Mouse (Mus musculus) forebrain, embryonic 16.5 days (tissue): ENCODE data around the gene Frmd4a. TPM values are rescaled to one million over a fixed set of nuclear protein-coding genes. Genes with fewer than 3 reads are reported as not detected.

Experiments
- ATAC-seq: fragments of 200-750 bp; cut with Nextera tagmentation; 2 replicates; pipeline ENCODE4 v1.8.0; 2017; ENCODE audit warnings: mild to moderate bottlenecking, moderate library complexity
- H3K27ac ChIP-seq: fragments of 300-500 bp; sonication (generic); 2 replicates; pipeline ENCODE4 v1.5.1; 2014; ENCODE audit warnings: low read length, control low read depth
- H3K27me3 ChIP-seq: fragments of 300-500 bp; sonication (generic); replicated peaks from 2 replicates; pipeline ENCODE4 v1.6.1; 2014; ENCODE audit warnings: low read length; ENCODE audit not compliant: control insufficient read depth, insufficient read depth
- H3K36me3 ChIP-seq: fragments of 300-500 bp; sonication (generic); 2 replicates; pipeline ENCODE4 v1.6.1; 2014; ENCODE audit not compliant: control insufficient read depth, insufficient read depth
- H3K4me1 ChIP-seq: fragments of 300-500 bp; sonication (generic); replicated peaks from 2 replicates; pipeline ENCODE4 v1.6.1; 2014; ENCODE audit warnings: low read length; ENCODE audit not compliant: control insufficient read depth, insufficient read depth
- H3K4me2 ChIP-seq: fragments of 300-500 bp; sonication (generic); 2 replicates; pipeline ENCODE4 v1.6.1; 2014; ENCODE audit warnings: mild to moderate bottlenecking, low read length, control low read depth
- H3K4me3 ChIP-seq: fragments of 300-500 bp; sonication (generic); replicated peaks from 2 replicates; pipeline ENCODE4 v1.5.1; 2014; ENCODE audit warnings: mild to moderate bottlenecking, low read length, control low read depth
- H3K9ac ChIP-seq: fragments of 300-500 bp; sonication (generic); replicated peaks from 2 replicates; pipeline ENCODE4 v1.6.1; 2014; ENCODE audit warnings: low read depth, low read length, control low read depth
- H3K9me3 ChIP-seq: fragments of 300-500 bp; sonication (generic); 2 replicates; pipeline ENCODE4 v1.6.1; 2016; ENCODE audit warnings: low read length; ENCODE audit not compliant: control insufficient read depth
- WGBS: fragments of 180-500 bp; shearing (Covaris S2); extraction: QIAGEN DNeasy Blood & Tissue Kit; methylation state at CpG from one replicate; pipeline ENCODE4 v1.1.7; 2014; 5-methylcytosine and 5-hydroxymethylcytosine counted together
- polyA plus RNA-seq: library from polyadenylated mRNA; unstranded; fragments of >200 nt; fragmentation: Nextera tagmentation; extraction: Ambion mirVana; gene quantifications from 2 replicates; pipeline ENCODE4 v1.2.1, GENCODE M21; 2015

The Frmd4a gene
- polyA plus RNA-seq, 1 experiment from 2014 or later = 97.9 TPM

GRCm38 (mm10) chr2:4435051-4435450 is 417.5 kb downstream of the Frmd4a start:
- WGBS = 71% methylated on average over 8 of the region's 8 CpGs
- H3K27ac ChIP-seq = no peak overlapping the region
- no peak for ATAC-seq

DNA sequence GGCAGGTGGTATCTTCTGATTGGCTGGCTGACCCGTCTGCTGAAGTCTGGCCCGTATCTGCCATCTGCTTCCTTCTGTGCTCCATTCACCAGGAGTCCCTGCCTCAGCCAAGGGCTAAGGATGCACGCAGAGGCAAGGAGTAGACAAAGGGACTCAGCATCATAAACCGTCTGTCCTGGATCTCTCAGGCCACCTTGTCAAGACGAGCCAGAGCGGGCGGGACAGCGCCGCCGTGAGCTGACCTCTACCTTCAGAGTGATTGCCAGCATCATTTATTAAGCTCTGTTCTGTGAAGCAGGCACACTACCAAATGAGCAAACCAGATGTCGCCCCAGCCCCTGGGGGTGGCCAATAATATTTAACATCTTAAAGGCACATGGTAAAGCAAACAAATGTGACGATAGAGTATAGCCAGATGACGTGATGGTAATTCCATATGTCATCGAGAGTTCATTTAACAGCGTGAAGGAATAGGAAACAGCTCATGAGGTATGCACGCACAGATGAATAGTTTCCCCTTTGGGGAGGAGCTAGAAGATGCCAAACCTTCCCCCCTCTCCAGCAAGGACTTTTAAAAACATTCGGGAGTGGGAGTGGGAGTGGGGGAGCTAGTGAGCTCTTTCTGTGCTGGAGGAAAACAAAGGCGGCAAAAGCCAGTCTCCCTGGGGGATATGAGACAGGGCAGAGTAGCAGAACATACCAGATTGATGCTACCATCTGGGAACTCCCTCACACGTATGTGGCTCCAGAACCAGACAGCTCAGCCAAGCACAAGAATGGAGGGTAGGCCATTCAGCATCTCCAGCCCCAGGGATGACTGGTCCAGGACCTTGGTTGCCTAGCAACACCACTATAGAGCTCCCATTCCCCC is 419.1 kb downstream of the Frmd4a start:
- Histone ChIP-seq H3K27me3 (no peaks in the 10 kb centered on the region), H3K9ac (no peak overlapping the region), H3K4me3 (no peak overlapping the region), H3K4me2 (0 out of 2 replicates have a peak overlapping the region, but pooled peaks have one; percentile 14), H3K36me3 (no peaks in the 10 kb centered on the region), H3K27ac (peak overlapping the region; percentile 91), H3K9me3 (no peaks in the 10 kb centered on the region), H3K4me1 (peaks cover 40% of the 10 kb centered on the region)
- 39% methylated on average over 19 of the region's 19 CpGs for WGBS
- peak; percentile 81 for ATAC-seq

More at GRCm38 (mm10) chr2:4435051-4435450, 417.5 kb downstream of the Frmd4a start:
- Histone ChIP-seq H3K4me1 (peaks cover 34% of the 10 kb centered on the region), H3K4me3 (no peak overlapping the region), H3K4me2 (no peak overlapping the region), H3K9me3 (no peaks in the 10 kb centered on the region), H3K9ac (no peak overlapping the region), H3K27me3 (no peaks in the 10 kb centered on the region), H3K36me3 (no peaks in the 10 kb centered on the region)

GRCm38 (mm10) chr2:4438739-4439138 is 421.2 kb downstream of the Frmd4a start:
- Histone ChIP-seq H3K9ac (no peak overlapping the region), H3K4me1 (peaks cover 28% of the 10 kb centered on the region), H3K27me3 (no peaks in the 10 kb centered on the region), H3K27ac (no peak overlapping the region), H3K4me3 (no peak overlapping the region), H3K4me2 (no peak overlapping the region), H3K36me3 (no peaks in the 10 kb centered on the region), H3K9me3 (no peaks in the 10 kb centered on the region)
- no peak for ATAC-seq
- 55% methylated on average over 7 of the region's 7 CpGs for WGBS

DNA sequence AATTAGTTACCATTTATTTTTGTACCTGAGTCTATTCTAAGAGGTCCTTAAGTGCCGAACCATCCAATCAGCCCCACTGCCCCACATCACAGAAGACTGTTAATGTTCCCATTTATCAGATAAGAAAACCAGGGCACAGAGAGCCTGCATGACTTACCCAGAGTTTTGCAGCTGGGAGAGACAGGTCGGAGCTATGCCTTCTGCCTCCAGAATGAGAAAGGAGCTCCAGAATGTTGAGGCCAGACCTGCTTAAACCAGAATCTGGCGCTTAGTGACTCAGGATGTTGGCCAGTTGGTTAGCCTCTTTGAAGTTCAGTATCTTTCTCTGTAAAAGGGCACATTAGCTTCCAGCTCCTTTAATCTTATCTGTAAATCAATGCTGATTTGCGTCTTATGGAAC is 422.4 kb downstream of the Frmd4a start:
- ATAC-seq = no peak
- H3K27ac ChIP-seq = no peak overlapping the region
- no peaks in the 10 kb centered on the region for H3K36me3 ChIP-seq
- H3K4me3 ChIP-seq = no peak overlapping the region
- WGBS = 78% methylated on average over 4 of the region's 4 CpGs
- H3K27me3 ChIP-seq = no peaks in the 10 kb centered on the region
- peaks cover 27% of the 10 kb centered on the region for H3K4me1 ChIP-seq
- H3K9ac ChIP-seq = no peak overlapping the region
- H3K4me2 ChIP-seq = no peak overlapping the region
- H3K9me3 ChIP-seq = no peaks in the 10 kb centered on the region

- WGBS = 93% methylated on average over 4 of the region's 4 CpGs
- Histone ChIP-seq H3K36me3 (no peaks in the 10 kb centered on the region), H3K9ac (no peak overlapping the region), H3K27ac (no peak overlapping the region), H3K4me1 (peaks cover 20% of the 10 kb centered on the region), H3K27me3 (no peaks in the 10 kb centered on the region), H3K9me3 (no peaks in the 10 kb centered on the region), H3K4me2 (no peak overlapping the region), H3K4me3 (no peak overlapping the region)
- ATAC-seq = no peak
Observed at GRCm38 (mm10) chr2:4441840-4442239, 424.3 kb downstream of the Frmd4a start.

DNA sequence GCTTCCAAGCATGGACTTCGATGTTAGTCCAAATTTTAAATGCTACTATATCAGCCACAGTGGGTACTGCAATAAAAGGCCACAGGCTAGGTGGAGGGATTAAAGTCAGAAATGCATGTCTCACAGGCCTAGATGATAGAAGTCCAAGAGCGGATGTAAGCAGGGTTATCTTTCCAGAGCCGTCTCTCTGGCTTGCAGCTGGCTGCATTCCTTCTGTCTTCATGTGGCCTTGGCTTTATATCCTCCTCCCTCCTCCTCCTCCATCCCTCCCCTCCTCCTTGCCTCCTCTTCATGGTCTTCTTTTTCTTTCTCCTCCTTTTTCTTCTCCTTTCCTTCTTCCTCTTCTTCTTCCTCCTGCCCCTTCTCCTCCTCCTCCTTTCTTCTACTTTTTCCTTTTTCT is 427.2 kb downstream of the Frmd4a start:
- WGBS = 94% methylated on average over 3 of the region's 3 CpGs
- ATAC-seq = no peak
- no peak overlapping the region for H3K27ac ChIP-seq
- H3K9ac ChIP-seq = no peak overlapping the region
- no peaks in the 10 kb centered on the region for H3K27me3 ChIP-seq
- H3K4me2 ChIP-seq = no peak overlapping the region
- H3K9me3 ChIP-seq = no peaks in the 10 kb centered on the region
- H3K4me1 ChIP-seq = peaks cover 10% of the 10 kb centered on the region; the same call in 1 of the 2 replicates
- no peaks in the 10 kb centered on the region for H3K36me3 ChIP-seq
- no peak overlapping the region for H3K4me3 ChIP-seq

- H3K27me3 ChIP-seq = no peaks in the 10 kb centered on the region
- H3K4me2 ChIP-seq = no peak overlapping the region
- H3K4me1 ChIP-seq = peaks cover 11% of the 10 kb centered on the region; the same call in 1 of the 2 replicates
- H3K9ac ChIP-seq = no peak overlapping the region
- no peak overlapping the region for H3K4me3 ChIP-seq
- H3K27ac ChIP-seq = no peak overlapping the region
- 75% methylated on average over 10 of the region's 10 CpGs for WGBS
- no peaks in the 10 kb centered on the region for H3K36me3 ChIP-seq
- no peaks in the 10 kb centered on the region for H3K9me3 ChIP-seq
- ATAC-seq = no peak
Observed at GRCm38 (mm10) chr2:4445629-4446400, 428.3 kb downstream of the Frmd4a start.

DNA sequence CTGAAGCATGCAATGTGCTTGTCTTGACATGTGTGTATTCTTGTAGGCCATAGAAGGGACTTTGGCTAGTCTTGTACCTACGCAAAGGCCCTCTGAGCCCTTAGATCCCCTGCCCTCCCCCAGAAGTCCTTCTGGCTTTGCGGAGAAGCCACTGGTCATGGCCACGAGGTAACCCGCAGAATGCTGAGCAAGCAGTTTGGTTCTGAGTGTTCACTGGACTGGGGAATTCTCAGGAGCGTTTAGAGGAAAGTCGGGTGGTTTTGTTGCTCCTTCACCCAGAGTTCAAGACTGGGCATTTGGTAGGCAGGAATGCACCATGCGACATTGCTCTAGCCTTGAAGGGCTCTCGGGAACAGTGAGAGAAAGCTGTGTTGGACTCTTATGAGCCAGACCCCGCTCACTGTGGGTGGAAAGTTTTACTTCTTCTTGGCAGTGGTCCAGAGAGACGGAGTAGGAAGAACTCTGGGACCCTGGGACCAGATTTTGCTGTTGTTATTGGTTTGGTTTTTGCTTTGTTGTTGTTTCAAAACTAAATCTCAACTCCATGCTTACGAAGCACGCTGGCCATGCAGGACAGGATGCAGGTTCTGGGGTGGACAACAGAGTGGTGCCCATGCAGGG is 432.5 kb downstream of the Frmd4a start:
- Histone ChIP-seq H3K36me3 (no peaks in the 10 kb centered on the region), H3K9me3 (no peaks in the 10 kb centered on the region), H3K27me3 (no peaks in the 10 kb centered on the region), H3K4me2 (no peak overlapping the region), H3K4me1 (peaks cover 22% of the 10 kb centered on the region), H3K4me3 (no peak overlapping the region), H3K27ac (no peak overlapping the region), H3K9ac (no peak overlapping the region)
- ATAC-seq = no peak
- 67% methylated on average over 12 of the region's 12 CpGs for WGBS
